Comparison of ENCODE assay signal across 25 mouse cellular contexts in the genomic region with DNA sequence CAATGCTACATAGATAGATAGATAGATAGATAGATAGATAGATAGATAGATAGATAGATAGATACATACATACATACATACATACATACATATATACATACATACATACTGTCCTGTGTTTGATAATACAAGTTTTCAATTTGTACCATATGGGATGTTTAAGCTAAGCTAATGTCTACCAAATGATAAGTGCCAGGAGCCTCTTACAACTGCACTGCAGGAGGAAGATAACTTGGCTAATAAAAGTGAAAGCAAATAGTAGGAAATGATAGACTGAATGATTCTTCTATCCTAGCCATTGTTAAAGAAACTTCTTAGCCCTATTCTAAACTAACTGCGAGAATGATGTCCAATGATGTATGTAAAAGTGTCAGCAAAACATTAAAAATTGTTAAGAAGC.
DNase-seq lines count a peak whose midpoint lies in the region; ATAC-seq and TF ChIP-seq lines count a peak whose summit lies in the region.
"Had no signal": no experiment of that assay in that cellular context is flagged by ENCODE, and none has a peak within 500 bp of the region (broad histone marks: within the 10 kb centered on the region; RNA-seq: fewer than 3 reads in every experiment).

No protein-coding gene starts in this region.

- WGBS in midbrain, embryonic 11.5 days: 91% methylated on average over 1 of the region's 1 CpGs
- WGBS in midbrain, postnatal 0 days: 85% methylated on average over 1 of the region's 1 CpGs
- 79% methylated on average over 1 of the region's 1 CpGs for WGBS in liver, embryonic 12.5 days (ENCODE audit: insufficient replicate concordance)

- peak; percentile 8 for DNase-seq in midbrain, embryonic 11.5 days (ENCODE audit: low spot score, missing footprints)
- DNase-seq in midbrain, postnatal 0 days (ENCODE audit: low spot score): no peak
- DNase-seq in heart, postnatal 4 days: no peak
- DNase-seq: adrenal gland, adult 2 months; adrenal gland, postnatal 10 days; adrenal gland, postnatal 25 days; B cell, adult 2 months; cerebellum, adult 11 months; cerebellum, adult 18-20 months; cerebellum, adult 8-10 months; cerebellum, adult 9-11 months; cerebellum, postnatal 14 days; cerebellum, postnatal 36 days; embryo, embryonic 11 days; forebrain, postnatal 0 days had no signal

- no peak overlapping the region for H3K4me3 ChIP-seq in midbrain, embryonic 11.5 days (ENCODE audit: low read depth, low read length)
- no peak overlapping the region for H3K4me3 ChIP-seq in midbrain, postnatal 0 days (ENCODE audit: low read depth, low read length)
- no peak overlapping the region for H3K4me3 ChIP-seq in liver, embryonic 12.5 days
- H3K4me3 ChIP-seq: embryonic facial prominence, embryonic 13.5 days; embryonic facial prominence, embryonic 15.5 days; erythroblast, embryonic 14.5 days; forebrain, embryonic 13.5 days; forebrain, embryonic 15.5 days had no signal

- no peak overlapping the region for H3K4me2 ChIP-seq in midbrain, embryonic 11.5 days
- H3K4me2 ChIP-seq in midbrain, postnatal 0 days (ENCODE audit: low read depth, low read length, poor library complexity, severe bottlenecking): no peak overlapping the region
- H3K4me2 ChIP-seq in liver, embryonic 12.5 days: no peak overlapping the region
- H3K4me2 ChIP-seq: embryonic facial prominence, embryonic 13.5 days; embryonic facial prominence, embryonic 15.5 days; forebrain, embryonic 13.5 days; forebrain, embryonic 15.5 days had no signal

- TF ChIP-seq CTCF in midbrain, postnatal 0 days (IDR thresholded peaks at IDR 0.05): no peak

- ATAC-seq in midbrain, embryonic 11.5 days (ENCODE audit: low FRiP score): no peak
- no peak for ATAC-seq in midbrain, postnatal 0 days (ENCODE audit: low FRiP score)
- ATAC-seq in megakaryocyte progenitor cell, adult 5-6 weeks (replicated peaks; ENCODE audit: poor library complexity): 0 out of 2 replicates have a peak, but pooled peaks have one; percentile 31
- no peak for ATAC-seq in liver, embryonic 12.5 days
- ATAC-seq: CD4-positive, CD25-positive, alpha-beta regulatory T cell, adult 4 months; forebrain, embryonic 13.5 days; forebrain, embryonic 15.5 days; forebrain, postnatal 0 days had no signal

- H3K27ac ChIP-seq in midbrain, embryonic 11.5 days (ENCODE audit: low read depth, low read length): no peak overlapping the region
- no peak overlapping the region for H3K27ac ChIP-seq in midbrain, postnatal 0 days (ENCODE audit: low read depth, low read length)
- H3K27ac ChIP-seq in liver, embryonic 12.5 days: no peak overlapping the region
- H3K27ac ChIP-seq: embryonic facial prominence, embryonic 13.5 days; embryonic facial prominence, embryonic 15.5 days; forebrain, embryonic 13.5 days; forebrain, embryonic 15.5 days had no signal

- no peaks in the 10 kb centered on the region for H3K27me3 ChIP-seq in midbrain, embryonic 11.5 days (ENCODE audit: control insufficient read depth, insufficient read depth, low read length)
- H3K27me3 ChIP-seq in midbrain, postnatal 0 days (ENCODE audit: insufficient read depth, low read length): no peaks in the 10 kb centered on the region
- no peaks in the 10 kb centered on the region for H3K27me3 ChIP-seq in liver, embryonic 12.5 days (replicated peaks)
- H3K27me3 ChIP-seq: CH12.LX; embryonic facial prominence, embryonic 13.5 days; embryonic facial prominence, embryonic 15.5 days; forebrain, embryonic 13.5 days; forebrain, embryonic 15.5 days had no signal

- no peaks in the 10 kb centered on the region for H3K36me3 ChIP-seq in midbrain, embryonic 11.5 days (ENCODE audit: control insufficient read depth, insufficient read depth, low read length)
- H3K36me3 ChIP-seq in midbrain, postnatal 0 days (ENCODE audit: insufficient read depth, low read length): no peaks in the 10 kb centered on the region
- no peaks in the 10 kb centered on the region for H3K36me3 ChIP-seq in liver, embryonic 12.5 days
- H3K36me3 ChIP-seq: embryonic facial prominence, embryonic 13.5 days; embryonic facial prominence, embryonic 15.5 days; forebrain, embryonic 15.5 days; G1E had no signal

- no peaks in the 10 kb centered on the region for H3K4me1 ChIP-seq in midbrain, embryonic 11.5 days (ENCODE audit: control insufficient read depth, insufficient read depth, low read length)
- no peaks in the 10 kb centered on the region for H3K4me1 ChIP-seq in midbrain, postnatal 0 days (ENCODE audit: insufficient read depth, low read length)
- H3K4me1 ChIP-seq in liver, embryonic 12.5 days: no peaks in the 10 kb centered on the region
- H3K4me1 ChIP-seq: embryonic facial prominence, embryonic 13.5 days; embryonic facial prominence, embryonic 15.5 days; forebrain, embryonic 13.5 days; forebrain, embryonic 15.5 days had no signal

- no peaks in the 10 kb centered on the region for H3K9me3 ChIP-seq in midbrain, embryonic 11.5 days (ENCODE audit: control insufficient read depth, low read length)
- no peaks in the 10 kb centered on the region for H3K9me3 ChIP-seq in midbrain, postnatal 0 days (ENCODE audit: low read length)
- no peaks in the 10 kb centered on the region for H3K9me3 ChIP-seq in liver, embryonic 12.5 days (replicated peaks)
- H3K9me3 ChIP-seq: embryonic facial prominence, embryonic 13.5 days; embryonic facial prominence, embryonic 15.5 days; forebrain, embryonic 13.5 days; forebrain, embryonic 15.5 days; G1E had no signal

- no peak overlapping the region for H3K9ac ChIP-seq in midbrain, embryonic 11.5 days (ENCODE audit: low read length)
- no peak overlapping the region for H3K9ac ChIP-seq in midbrain, postnatal 0 days (replicated peaks; ENCODE audit: low read length, poor library complexity, severe bottlenecking)
- no peak overlapping the region for H3K9ac ChIP-seq in liver, embryonic 12.5 days
- H3K9ac ChIP-seq: embryonic facial prominence, embryonic 13.5 days; embryonic facial prominence, embryonic 15.5 days; forebrain, embryonic 13.5 days; forebrain, embryonic 15.5 days; forebrain, postnatal 0 days had no signal
